Mouse (Mus musculus) retina, postnatal 1 day (tissue): ENCODE measurements around the gene Cpped1.

Source experiments
- DNase-seq: peaks from one replicate; pipeline ENCODE4 v3.0.0-alpha.2; 2012

The Cpped1 gene

DNA sequence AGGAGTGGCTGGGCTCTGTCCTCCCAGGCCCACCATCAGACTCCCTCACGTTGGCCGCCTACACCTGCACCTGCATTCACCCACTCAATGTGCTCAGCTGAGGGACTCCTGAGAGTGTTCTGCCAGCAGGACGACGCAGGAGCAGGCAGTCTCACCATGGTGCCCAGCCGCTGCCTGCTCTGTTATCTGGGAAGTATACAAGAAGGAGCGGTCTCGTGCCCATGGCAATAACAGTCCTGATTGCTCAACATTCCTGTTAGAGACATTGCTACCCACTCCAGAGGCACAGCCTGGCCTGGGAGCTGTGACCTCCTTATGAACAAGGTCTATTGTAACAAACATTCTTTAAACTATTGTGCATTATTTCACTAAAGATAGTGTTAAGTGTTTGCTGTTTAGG, 151.3 kb downstream of the Cpped1 start:
- no peak for DNase-seq

DNA sequence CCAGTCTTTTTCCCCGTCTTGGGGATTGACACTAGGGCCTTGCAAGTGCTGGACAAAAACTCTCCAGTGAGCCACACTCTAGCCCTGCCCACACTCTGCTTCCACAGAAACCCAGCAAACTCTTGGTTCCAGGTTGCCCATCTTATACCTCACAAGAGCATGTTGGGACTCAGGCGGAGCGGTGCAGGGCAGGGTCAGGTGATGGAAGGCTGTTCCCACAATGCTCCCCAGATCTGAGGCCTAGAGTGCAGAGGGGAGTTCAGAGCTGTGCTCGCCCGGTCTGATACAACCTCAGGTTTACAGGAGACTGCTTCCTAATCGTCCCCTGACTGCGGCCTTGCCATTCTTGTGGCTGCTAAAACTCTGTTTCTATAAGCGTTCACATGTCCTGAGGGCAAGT, 151.8 kb downstream of the Cpped1 start:
- no peak for DNase-seq

DNA sequence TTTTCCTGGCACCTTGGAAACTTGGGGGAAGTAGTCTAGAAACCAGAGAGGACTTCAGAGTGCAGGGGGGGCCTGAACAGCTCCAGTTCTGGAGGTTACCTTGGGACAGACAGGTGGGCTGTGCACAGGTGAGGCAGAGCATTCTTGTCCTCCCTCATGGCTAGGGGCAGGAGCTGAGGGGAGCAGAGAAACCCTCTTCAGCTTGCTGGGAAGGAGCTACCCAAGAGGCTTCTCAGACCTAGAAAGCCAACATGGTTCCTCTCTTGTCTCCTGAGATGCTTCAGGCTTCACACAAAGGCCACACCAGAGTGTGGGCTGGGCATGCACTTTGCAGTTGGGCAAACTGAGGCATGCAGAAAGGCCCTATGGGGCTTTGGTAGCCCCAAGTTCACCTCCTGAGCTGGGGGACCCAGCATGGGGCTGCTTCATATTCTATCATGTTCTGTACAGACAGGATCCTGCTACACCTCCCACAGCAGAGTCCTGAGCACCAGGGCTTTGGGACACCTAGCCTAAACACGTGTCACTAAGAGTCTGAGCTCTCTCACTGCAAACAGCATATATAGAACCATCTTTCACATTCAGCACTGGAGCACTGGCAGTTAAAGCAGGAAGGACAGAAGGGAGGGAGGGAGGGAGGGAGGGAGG, 152.5 kb downstream of the Cpped1 start:
- DNase-seq: no peak

DNA sequence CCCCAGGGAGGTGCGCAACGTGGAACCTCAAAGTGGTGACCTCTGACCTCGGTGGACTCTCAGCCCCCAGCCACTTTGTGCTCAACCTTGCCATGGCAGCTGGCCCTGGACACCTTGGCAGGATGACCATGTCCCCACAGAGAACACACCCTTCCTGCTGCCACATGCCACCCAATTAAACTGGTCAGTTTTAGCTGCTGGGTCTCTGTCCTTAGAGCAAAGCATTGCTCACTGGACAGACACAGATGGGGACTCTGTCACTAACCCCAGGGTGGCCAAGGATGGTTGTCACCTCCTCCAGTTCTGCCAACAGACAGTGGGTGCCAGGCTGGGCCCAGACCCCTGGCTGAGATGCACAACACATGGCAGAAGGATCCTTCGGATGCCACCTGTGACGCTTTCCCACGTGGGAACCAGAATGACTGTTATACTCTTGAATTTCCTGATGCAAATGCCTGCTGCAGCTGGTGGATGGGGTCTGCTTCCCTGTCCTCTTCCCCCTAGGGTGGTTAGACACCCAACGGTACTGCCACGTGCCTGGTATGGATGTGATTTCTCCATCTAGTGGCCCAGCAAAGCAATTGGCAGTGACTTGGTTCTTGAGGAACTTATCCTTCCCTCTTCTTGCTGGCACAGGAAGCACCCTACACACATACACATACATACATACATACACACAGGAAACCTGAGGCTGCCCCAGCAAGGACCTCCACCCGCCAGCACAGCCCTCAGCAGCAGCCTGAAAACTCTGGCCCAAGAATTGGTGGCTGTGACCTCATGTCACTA, 153.8 kb downstream of the Cpped1 start:
- DNase-seq: no peak

DNA sequence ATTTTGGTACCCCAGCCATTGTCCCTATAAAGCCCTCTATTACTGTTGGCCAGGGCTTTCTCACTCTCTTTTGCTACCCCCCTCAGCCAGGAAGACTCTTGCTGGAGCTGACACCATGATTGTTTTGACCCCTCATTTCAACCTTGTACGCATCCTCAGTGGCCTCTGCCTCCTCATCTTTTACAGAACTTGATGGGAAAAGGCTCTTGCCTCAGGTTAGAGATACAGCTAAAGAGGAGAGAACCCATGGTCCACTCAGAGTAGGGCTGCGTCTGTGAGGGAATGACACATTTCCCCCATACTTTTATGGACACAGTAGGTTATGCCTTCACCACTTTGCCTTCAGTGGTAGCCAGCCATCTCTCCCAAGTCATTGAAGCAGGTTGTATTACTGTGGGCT, 155.1 kb downstream of the Cpped1 start:
- DNase-seq: no peak
